Comparison of ENCODE assay signal across 8 mouse cellular contexts in genomic region chr9:50767531-50768106, GRCm38 (mm10). TPM values are rescaled to one million over a fixed set of nuclear protein-coding genes. Genes with fewer than 3 reads are reported as not detected.
DNase-seq lines count a peak whose midpoint lies in the region; ATAC-seq and TF ChIP-seq lines count a peak whose summit lies in the region.

No protein-coding gene starts in this region.

- peak overlapping the region; percentile 56 for H3ac ChIP-seq in myocyte (ENCODE audit: control insufficient read depth, insufficient read length)

- H3K4me1 ChIP-seq in cerebellum, adult 2 months (ENCODE audit: control insufficient read depth, insufficient read depth, low read length) = no peaks in the 10 kb centered on the region
- peaks cover 2% of the 10 kb centered on the region; the same call in 1 of the 2 replicates for H3K4me1 ChIP-seq in testis, adult 2 months (ENCODE audit: control insufficient read depth, insufficient read depth, low read length)
- peaks cover 10% of the 10 kb centered on the region; the same call in 1 of the 2 replicates for H3K4me1 ChIP-seq in intestine, embryonic 14.5 days (replicated peaks; ENCODE audit: control insufficient read depth, insufficient read depth, low read length)

- H3K36me3 ChIP-seq in testis, adult 2 months (ENCODE audit: control insufficient read depth, insufficient read depth, low read length) = peaks cover 2% of the 10 kb centered on the region; the same call in 1 of the 2 replicates
- peaks cover 20% of the 10 kb centered on the region; the same call in 1 of the 2 replicates for H3K36me3 ChIP-seq in intestine, embryonic 14.5 days (ENCODE audit: control insufficient read depth, insufficient read depth, low read length)
- H3K36me3 ChIP-seq in myocyte (ENCODE audit: control insufficient read depth, insufficient read depth) = no peaks in the 10 kb centered on the region

- peak overlapping the region; percentile 69 for H3K4me3 ChIP-seq in cerebellum, adult 2 months (replicated peaks; ENCODE audit: insufficient read depth, low read depth, low read length)
- peak overlapping the region; percentile 86 for H3K4me3 ChIP-seq in testis, adult 2 months (ENCODE audit: control insufficient read depth, low read depth, low read length)
- peak overlapping the region; percentile 78 for H3K4me3 ChIP-seq in intestine, embryonic 14.5 days (ENCODE audit: low read depth, low read length)
- peak overlapping the region; percentile 49 for H3K4me3 ChIP-seq in myocyte

- no peaks in the 10 kb centered on the region for H3K27me3 ChIP-seq in cerebellum, adult 2 months (ENCODE audit: control insufficient read depth, insufficient read depth, low read length)
- no peaks in the 10 kb centered on the region for H3K27me3 ChIP-seq in testis, adult 2 months (ENCODE audit: control insufficient read depth, insufficient read depth, low read length)
- no peaks in the 10 kb centered on the region for H3K27me3 ChIP-seq in intestine, embryonic 14.5 days (replicated peaks; ENCODE audit: control insufficient read depth, insufficient read depth, low read length)
- H3K27me3 ChIP-seq in myocyte (ENCODE audit: control insufficient read depth, insufficient read depth, insufficient read length) = no peaks in the 10 kb centered on the region

- peak overlapping the region; percentile 62 for H3K9ac ChIP-seq in intestine, embryonic 14.5 days (ENCODE audit: low read length)

- H3K27ac ChIP-seq in cerebellum, adult 2 months (ENCODE audit: insufficient read depth, low read length) = peak overlapping the region; percentile 18
- H3K27ac ChIP-seq in testis, adult 2 months (ENCODE audit: control insufficient read depth, insufficient read depth, low read depth, low read length) = peak overlapping the region; percentile 85
- peak overlapping the region; percentile 95 for H3K27ac ChIP-seq in intestine, embryonic 14.5 days (ENCODE audit: low read depth)

- peak in 1 of 2 experiments; percentile 32 for DNase-seq in cerebellum, adult 2 months
- DNase-seq in cerebellum, postnatal 4 days (ENCODE audit: low spot score in 2 of 2) = no peak
- DNase-seq in testis, postnatal 10 days (ENCODE audit: low spot score) = no peak
- DNase-seq in intestine, embryonic 14.5 days (ENCODE audit: low spot score) = peak; percentile 58
- no peak for DNase-seq in left cerebral cortex, adult 8-10 months (ENCODE audit: low spot score in 2 of 2)
- no peak for DNase-seq in ovary, postnatal 14 days (ENCODE audit: low spot score)

- H3K9me3 ChIP-seq in intestine, embryonic 14.5 days (ENCODE audit: control insufficient read depth, low read length) = no peaks in the 10 kb centered on the region

- TF ChIP-seq POLR2A in cerebellum, adult 2 months (IDR thresholded peaks at IDR 0.05; ENCODE audit: borderline replicate concordance, insufficient read depth, low read length) = no peak
- TF ChIP-seq POLR2A in testis, adult 2 months (IDR thresholded peaks at IDR 0.05; ENCODE audit: control insufficient read depth, low read depth, low read length) = no peak
- no peak for TF ChIP-seq POLR2A in myocyte (IDR thresholded peaks at IDR 0.05; ENCODE audit: insufficient read length, low read depth)

- peak overlapping the region; percentile 92 for H3K4me2 ChIP-seq in intestine, embryonic 14.5 days (ENCODE audit: low read length)
- peak overlapping the region; percentile 97 for H3K4me2 ChIP-seq in myocyte (ENCODE audit: low read depth)

- 2% methylated on average over 17 of the region's 17 CpGs for WGBS in cerebellum, adult 2 months
- WGBS in intestine, embryonic 14.5 days = 5% methylated on average over 17 of the region's 17 CpGs

- no peaks in the 10 kb centered on the region for H3K79me2 ChIP-seq in myocyte (ENCODE audit: control insufficient read depth, insufficient read depth)

- no peak for TF ChIP-seq CTCF in cerebellum, adult 2 months (IDR thresholded peaks at IDR 0.05; ENCODE audit: borderline replicate concordance, insufficient read depth, low read depth, low read length)
- TF ChIP-seq CTCF in testis, adult 2 months (IDR thresholded peaks at IDR 0.05; ENCODE audit: control insufficient read depth, insufficient read depth, insufficient replicate concordance, low read depth, low read length) = no peak

- peak; percentile 38; the same call in 1 of the 2 replicates for ATAC-seq in intestine, embryonic 14.5 days (replicated peaks; ENCODE audit: low FRiP score, low TSS enrichment, low read depth)

TF ChIP-seq in myocyte, 11 proteins besides CTCF, POLR2A, EP300 and RAD21:
- TF ChIP-seq MYOD1 (IDR thresholded peaks at IDR 0.05; ENCODE audit: control insufficient read depth in 1 of 3, insufficient read length in 2 of 3, low read depth in 2 of 3) = no peak
- no peak for TF ChIP-seq POLR2AphosphoS2 (IDR thresholded peaks at IDR 0.05; ENCODE audit: insufficient read length, low read depth)
- no peak for TF ChIP-seq MAX (IDR thresholded peaks at IDR 0.05; ENCODE audit: low read depth)
- TF ChIP-seq REST (IDR thresholded peaks at IDR 0.05; ENCODE audit: insufficient read depth, insufficient read length) = no peak
- no peak for TF ChIP-seq MYOG (IDR thresholded peaks at IDR 0.05; ENCODE audit: control insufficient read depth in 1 of 3, insufficient read depth in 1 of 3, insufficient read length in 2 of 3, low read depth in 2 of 3)
TF ChIP-seq in myocyte: peak in this region for 0.

RNA-seq across cellular contexts. Expression of gene Fdxacb1, which starts 0.4 kb away (rescaled TPM):
- 7.3 and 8.0 TPM in 2 replicates for polyA plus RNA-seq in cerebellum, adult 2 months (2012; rRNA removed)
- polyA plus RNA-seq in testis, adult 2 months (2012; rRNA removed) = 5.3 and 5.8 TPM in 2 replicates
- polyA plus RNA-seq in intestine, embryonic 14.5 days (2014; fragmentation: Nextera tagmentation; extraction: Ambion mirVana) = 13.5 and 15.4 TPM in 2 replicates
- polyA plus RNA-seq in myocyte (2012; fragmentation: generic; extraction: Trizol) = 3.6 TPM
- 1 to 10 TPM; 5.3 to 6.6 (median 5.8) TPM for total RNA-seq in left cerebral cortex, adult 8-10 months (2022)

RNA-seq across cellular contexts. Expression of gene Alg9, which starts 7.2 kb away (rescaled TPM):
- polyA plus RNA-seq in cerebellum, adult 2 months (2012; rRNA removed) = 22.5 and 23.7 TPM in 2 replicates
- 31.0 and 40.0 TPM in 2 replicates for polyA plus RNA-seq in testis, adult 2 months (2012; rRNA removed)
- polyA plus RNA-seq in intestine, embryonic 14.5 days (2014; fragmentation: Nextera tagmentation; extraction: Ambion mirVana) = 44.6 and 48.7 TPM in 2 replicates
- polyA plus RNA-seq in myocyte (2012; fragmentation: generic; extraction: Trizol) = 22.5 TPM
- 10 to 100 TPM; 26.1 to 31.9 (median 29.0) TPM for total RNA-seq in left cerebral cortex, adult 8-10 months (2022)

RNA-seq across cellular contexts. Expression of gene 1110032A03Rik, which starts 7.7 kb away (rescaled TPM):
- 84.5 and 87.8 TPM in 2 replicates for polyA plus RNA-seq in cerebellum, adult 2 months (2012; rRNA removed)
- polyA plus RNA-seq in testis, adult 2 months (2012; rRNA removed) = 662 and 684 TPM in 2 replicates
- 31.8 and 32.0 TPM in 2 replicates for polyA plus RNA-seq in intestine, embryonic 14.5 days (2014; fragmentation: Nextera tagmentation; extraction: Ambion mirVana)
- 12.8 TPM for polyA plus RNA-seq in myocyte (2012; fragmentation: generic; extraction: Trizol)
- 10 to 100 TPM; 32.3 to 39.7 (median 34.1) TPM for total RNA-seq in left cerebral cortex, adult 8-10 months (2022)

RNA-seq across cellular contexts. Expression of gene Hspb2, which starts 15.5 kb away (rescaled TPM):
- polyA plus RNA-seq in cerebellum, adult 2 months (2012; rRNA removed) = 3.2 and 3.4 TPM in 2 replicates
- 2.3 and 3.6 TPM in 2 replicates for polyA plus RNA-seq in testis, adult 2 months (2012; rRNA removed)
- 2.1 and 4.0 TPM in 2 replicates for polyA plus RNA-seq in intestine, embryonic 14.5 days (2014; fragmentation: Nextera tagmentation; extraction: Ambion mirVana)
- polyA plus RNA-seq in myocyte (2012; fragmentation: generic; extraction: Trizol) = 249 TPM
- 1 to 10 TPM in 3 of 4 experiments, under 1 TPM in 1; 0.74 to 2.4 (median 1.9) TPM for total RNA-seq in left cerebral cortex, adult 8-10 months (2022)

RNA-seq across cellular contexts. Expression of gene Cryab, which starts 16.5 kb away (rescaled TPM):
- polyA plus RNA-seq in cerebellum, adult 2 months (2012; rRNA removed) = 296 and 364 TPM in 2 replicates
- polyA plus RNA-seq in testis, adult 2 months (2012; rRNA removed) = 4.4 and 6.0 TPM in 2 replicates
- 41.5 and 44.4 TPM in 2 replicates for polyA plus RNA-seq in intestine, embryonic 14.5 days (2014; fragmentation: Nextera tagmentation; extraction: Ambion mirVana)
- polyA plus RNA-seq in myocyte (2012; fragmentation: generic; extraction: Trizol) = 915 TPM
- 100 to 1,000 TPM; 157 to 185 (median 170) TPM for total RNA-seq in left cerebral cortex, adult 8-10 months (2022)

Comparison
In these comparisons a context has a peak if more than half of its experiments do, and no peak if none do; other contexts are left out.
1. H3K27ac ChIP-seq: peak in every context shown above with its lines; median percentile 95 in intestine, embryonic 14.5 days; 85 in testis, adult 2 months; 18 in cerebellum, adult 2 months.